Mouse (Mus musculus): ENCODE results near the gene Mob3b.

DNA sequence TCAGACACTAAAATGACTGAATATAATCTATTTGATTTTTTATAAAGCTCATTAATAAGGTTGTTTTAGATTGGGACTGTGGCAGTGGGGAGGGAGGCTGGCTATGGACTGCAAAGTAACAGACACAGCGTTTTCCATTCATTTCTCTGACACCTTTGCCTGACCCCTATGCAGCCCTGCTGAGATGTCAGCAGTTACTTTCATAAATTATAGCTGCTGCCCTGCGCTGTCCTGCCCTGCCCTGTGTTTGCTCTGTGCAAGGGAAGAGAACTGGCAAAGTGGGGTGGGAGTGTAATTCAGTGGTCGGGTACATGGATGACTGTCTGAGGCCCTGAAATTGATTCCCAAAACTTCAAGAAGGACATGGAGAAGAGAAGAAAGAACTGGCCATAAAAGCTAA is 3.2 kb downstream of the Mob3b start:
- TF ChIP-seq CTCF (conservative IDR thresholded peaks at IDR 0.05; ENCODE audit: low read length) (no peak), NANOG (IDR thresholded peaks at IDR 0.05; ENCODE audit: borderline replicate concordance, low read length) (no peak), POU5F1 (IDR thresholded peaks at IDR 0.05; ENCODE audit: borderline replicate concordance, low read length) (no peak)
